Mouse (Mus musculus) urinary bladder, adult 18-20 months (tissue): Measurements from ENCODE around the gene Eno1.

ENCODE experiments used
- DNase-seq, 2 experiments: peaks; one replicate each; pipeline ENCODE4 v3.0.0; 2022; ENCODE audit warnings: low spot score in 2 of 2, mixed read lengths in 2 of 2

Gene Eno1

DNA sequence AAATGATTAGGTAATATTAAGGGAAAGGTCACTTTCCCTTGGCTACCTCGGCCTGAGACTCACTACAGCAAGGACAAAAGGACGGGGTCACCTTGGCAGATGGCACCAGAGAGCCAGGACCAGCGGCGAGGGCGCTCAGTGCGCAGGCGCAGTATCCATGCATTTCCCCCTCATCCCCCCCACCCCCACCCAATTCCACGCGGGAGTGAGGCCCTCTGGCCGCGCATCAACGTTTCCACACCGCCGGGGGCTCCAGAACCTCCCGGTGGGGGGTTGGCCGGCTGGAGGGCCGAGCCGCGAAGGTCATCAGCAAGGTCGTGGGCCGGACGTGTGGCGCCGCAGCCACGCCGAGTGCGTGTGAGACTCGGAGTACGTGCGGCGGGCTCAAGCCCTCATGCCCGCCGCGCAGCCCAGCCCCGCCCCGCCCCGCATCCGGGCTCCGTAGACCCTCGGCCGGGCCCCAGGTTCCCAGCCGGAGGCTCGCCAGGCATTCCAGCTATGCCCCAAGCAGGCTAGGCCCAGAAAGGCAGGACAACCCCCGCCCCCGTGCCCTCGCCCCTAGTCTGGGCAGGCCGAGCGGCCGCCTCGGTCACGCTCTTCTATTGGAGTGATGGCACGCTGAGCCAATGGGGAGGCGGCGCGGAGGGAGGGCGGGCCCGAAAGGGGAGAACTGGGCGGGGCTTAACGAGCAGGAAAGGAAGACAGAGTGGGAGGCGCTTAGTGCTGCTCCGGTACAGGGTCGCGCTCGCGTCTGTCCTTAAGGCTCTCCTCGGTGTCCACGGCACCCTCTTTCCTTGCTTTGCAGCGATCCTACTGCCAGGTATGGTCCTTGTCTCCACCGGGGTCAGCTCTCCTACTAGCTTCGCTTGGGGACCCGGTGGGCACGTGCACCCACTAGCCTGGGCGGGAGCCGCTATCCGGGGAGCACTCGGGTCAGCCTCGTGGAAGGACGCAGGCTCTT lies at the start of gene Eno1:
Eno1 (plus strand) TSS at position 201 of the 961 bp plus-strand sequence.
- DNase-seq = peak; percentile 93 to 96

DNA sequence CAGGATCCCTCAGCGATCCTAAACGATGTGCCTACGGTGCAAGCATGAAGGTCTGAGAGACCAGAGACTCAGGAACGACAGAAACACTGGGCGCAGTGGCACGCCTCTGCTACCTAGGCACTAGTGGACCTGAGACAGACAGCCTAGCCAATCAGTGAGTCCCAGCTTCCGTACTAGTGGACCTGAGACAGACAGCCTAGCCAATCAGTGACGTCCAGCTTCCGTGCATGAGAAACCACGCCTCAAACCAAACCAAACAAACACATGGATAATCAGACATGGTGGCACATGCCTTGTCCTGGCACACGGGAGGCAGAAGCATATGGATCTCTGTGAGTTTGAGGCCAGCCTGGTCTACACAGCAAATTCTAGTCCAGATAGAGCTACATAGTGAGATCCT lies 48.3 kb upstream of the Eno1 start:
- no peak for DNase-seq

DNA sequence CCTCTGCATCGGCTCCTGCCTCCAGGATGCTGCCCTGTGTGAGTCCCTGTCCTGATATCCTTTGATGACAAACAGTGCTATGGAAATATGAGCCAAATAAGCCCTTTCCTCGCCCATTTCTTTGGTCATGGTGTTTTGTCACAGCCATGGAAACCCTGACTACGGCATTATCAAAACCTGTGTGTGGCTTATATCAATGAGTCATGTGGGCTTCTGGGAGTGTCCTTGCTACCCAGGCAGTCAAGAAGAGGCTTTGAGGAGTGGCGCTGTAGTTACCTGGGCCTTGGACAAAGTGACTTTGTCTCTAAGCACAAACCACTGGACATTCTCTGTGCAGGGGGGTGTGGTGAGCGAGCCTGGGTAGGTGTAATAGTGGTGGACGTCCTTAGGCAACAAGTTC lies 44.3 kb upstream of the Eno1 start:
- DNase-seq = no peak

DNA sequence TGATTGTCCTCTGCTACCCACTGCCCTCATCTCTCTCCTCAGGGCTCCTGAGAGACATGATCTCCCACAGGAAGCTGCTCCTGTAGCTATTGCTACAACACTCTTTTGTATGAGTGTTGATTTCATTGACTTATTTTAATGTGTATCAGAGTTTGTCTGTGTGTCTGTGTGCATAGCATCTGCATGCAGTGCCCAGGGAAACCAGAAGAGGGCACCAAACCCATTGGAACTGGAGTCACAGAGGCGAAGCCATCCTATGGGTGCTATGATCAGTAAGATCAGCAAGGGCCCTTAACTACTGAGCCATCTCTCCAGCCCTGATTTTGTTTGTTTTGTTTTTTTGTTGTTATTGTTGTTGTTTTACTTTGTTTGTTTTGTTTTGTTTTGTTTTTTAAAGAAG lies 42.6 kb upstream of the Eno1 start:
- no peak for DNase-seq

DNA sequence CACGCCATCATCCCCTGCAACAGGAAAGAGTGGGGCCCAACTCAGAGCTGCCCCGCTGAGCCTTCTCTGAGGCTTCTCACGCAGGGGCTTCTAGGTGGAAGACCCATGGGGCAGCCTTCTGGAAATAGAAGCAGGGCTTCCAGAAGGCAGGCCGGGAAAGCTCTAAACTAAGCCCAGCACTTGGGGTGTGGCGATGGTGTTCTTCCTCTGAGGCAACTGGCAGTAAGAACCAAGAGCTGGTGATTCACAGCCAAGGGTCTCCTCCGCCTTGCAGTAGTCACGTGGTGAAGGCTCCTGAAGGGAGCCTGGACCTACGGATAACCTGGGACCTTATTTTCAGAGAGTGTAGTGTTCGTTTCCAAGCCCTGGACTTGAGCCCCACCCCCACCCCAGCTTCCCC lies 38.3 kb upstream of the Eno1 start:
- DNase-seq = no peak

DNA sequence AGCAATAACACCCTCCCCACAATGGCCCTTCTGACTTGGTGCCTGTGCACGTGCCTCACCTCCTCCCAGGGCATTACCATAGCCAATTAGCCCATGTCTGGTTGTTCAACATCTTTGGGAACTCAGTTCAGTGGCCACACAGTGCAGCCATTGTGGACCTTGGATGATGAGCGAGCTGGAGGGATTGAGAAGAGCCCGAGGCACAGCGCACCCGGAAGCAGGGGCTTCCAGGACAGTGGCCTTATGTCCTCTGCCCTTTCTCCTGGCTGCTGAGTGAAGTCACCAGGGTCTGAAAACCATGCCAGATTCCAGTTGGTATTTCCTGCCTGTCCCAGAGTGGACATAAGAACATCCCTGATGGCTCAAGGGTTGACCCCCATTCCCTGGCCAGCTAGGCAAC lies 35.3 kb upstream of the Eno1 start, which contains the start of gene Car6:
Car6 (minus strand) TSS at position 101 of the 400 bp plus-strand sequence.
- no peak for DNase-seq

DNA sequence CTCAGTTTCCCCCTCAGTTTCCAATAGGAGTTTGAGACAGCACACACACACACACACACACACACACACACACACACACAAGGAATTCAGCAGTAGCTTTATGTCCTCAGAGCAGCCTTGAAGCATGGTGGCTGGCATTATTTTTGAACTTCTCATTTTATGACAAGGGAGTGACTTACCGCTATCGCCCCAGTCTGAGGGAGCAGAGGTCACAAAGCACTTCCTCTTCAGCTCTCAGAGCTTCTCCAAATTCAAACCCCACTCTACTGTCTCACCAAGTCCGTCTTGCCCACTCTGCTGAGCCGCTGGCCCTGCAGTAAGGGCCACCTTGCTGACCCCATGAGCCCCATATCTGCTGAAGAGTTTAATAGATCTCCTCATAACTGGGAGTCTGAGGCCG lies 33.8 kb upstream of the Eno1 start:
- no peak for DNase-seq

DNA sequence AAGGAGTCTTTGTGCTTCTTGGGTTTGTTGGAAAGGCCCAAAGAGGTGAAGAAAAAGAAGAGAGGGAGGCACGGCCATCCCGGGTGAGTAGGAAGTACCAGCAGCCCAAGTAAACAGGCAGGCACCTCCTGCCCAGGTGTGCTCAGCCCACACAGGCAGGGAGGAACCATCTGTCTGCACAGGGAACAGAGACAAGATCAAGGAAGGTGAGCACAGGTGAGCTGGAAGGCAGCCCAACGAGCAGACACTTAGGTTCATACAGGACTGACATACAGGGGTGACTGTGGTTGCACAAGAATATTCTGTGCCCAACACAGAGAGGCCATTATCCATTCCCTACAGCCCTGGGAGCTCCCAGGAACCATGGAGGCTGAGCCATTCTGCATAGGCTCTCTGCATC lies 31.6 kb upstream of the Eno1 start:
- no peak for DNase-seq

DNA sequence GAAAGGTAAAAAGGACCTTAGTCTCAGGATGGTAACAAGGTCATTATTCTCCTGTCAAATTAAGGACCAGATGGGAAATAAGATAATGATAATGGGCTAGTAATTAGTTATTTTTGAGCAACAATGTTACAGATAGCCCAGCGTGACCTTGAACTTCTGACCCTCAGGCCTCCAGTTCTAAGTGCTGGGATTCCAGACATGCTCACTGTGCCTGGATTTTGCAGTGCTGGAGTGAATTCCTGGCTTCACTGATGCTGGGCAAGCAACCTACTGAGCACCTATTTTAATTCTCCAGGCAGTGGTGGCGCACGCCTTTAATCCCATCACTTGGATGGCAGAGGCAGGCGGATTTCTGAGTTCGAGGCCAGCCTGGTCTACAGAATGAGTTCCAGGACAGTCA lies 26.8 kb upstream of the Eno1 start:
- no peak for DNase-seq

DNA sequence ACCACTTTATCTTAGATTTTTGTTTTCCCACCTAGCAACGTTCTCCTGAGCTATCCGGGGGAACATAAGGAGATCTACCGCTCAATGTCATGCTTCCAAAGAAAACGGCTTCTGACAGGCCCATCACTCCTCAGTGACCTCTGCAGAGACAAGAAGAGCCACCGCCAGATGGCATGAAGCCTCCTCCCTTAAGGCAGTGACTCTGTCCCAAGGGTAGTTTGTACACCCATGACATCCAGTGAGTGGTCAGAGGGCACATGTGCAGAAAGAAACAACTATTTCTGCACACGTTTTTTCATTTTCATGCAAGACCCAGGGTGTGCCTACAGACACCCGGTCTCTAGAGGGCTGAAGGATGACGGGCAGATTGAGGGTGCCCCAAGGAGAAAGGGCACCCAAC lies 26.2 kb upstream of the Eno1 start:
- no peak for DNase-seq

DNA sequence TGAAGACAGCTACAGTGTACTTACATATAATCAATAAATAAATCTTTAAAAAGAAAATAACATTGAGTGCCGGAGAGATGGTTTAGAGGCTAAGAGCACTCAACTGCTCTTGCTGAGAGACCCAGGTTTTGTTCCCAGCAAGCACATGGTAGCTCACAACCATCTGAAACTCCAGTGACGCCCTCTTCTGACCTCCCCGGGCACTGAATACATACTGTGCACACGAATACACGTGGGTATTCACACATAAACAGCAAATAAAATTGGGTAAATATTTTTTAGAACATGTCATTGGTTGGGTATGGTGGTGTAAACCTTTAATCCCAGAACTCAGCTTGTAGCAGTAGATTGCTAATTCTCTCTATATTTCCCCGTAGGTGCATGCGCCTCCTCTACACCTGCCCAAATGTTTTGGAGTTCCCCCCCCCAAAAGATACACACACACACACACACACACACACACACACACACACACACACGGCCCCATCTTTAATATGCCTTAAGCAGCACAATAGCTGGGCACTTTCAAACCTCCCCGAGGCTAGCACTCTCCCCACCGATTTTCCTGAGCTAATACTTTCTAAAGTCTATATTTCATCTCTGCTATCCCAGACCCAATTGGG lies 24.5 kb upstream of the Eno1 start:
- DNase-seq = no peak

DNA sequence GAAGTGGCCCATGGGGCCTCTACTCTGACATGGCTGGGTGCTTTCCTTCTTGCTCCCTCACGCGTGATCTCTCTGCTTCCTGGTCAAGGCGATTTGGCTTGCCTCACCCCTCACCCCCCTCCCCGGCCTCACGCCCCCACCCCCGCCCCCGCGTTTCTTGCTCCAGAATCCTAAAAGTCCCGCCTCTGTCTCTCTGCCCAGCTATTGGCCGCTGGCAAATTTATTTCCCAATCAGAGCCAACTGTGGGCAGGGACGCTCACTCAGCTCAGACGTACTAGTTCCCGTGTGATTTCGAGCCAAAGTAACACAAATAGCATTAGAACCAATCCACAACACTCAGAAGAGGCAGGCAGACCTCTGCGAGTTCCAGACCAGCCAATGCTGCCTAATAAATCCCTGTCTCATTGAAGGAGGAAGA lies 24.0 kb upstream of the Eno1 start:
- DNase-seq = peak; percentile 12 to 22

DNA sequence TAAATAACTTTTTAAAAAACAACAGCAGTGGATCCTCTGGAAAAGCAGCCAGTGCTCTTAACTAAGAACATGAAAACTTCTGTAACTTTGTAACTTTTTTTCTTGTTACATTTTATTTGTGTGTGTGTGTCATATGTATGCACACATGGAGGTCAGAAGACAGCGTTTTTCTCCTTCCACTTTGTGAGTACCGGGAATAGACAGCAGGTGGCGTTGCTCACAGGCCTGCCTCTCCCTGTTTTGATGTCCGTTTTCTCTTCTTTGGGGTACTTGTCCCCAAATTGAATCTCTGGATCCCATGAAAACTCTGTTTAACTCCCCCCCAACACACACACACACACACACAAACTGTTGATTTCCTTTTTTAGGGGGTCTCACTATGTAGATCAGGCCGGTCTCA lies 22.6 kb upstream of the Eno1 start:
- DNase-seq = no peak

DNA sequence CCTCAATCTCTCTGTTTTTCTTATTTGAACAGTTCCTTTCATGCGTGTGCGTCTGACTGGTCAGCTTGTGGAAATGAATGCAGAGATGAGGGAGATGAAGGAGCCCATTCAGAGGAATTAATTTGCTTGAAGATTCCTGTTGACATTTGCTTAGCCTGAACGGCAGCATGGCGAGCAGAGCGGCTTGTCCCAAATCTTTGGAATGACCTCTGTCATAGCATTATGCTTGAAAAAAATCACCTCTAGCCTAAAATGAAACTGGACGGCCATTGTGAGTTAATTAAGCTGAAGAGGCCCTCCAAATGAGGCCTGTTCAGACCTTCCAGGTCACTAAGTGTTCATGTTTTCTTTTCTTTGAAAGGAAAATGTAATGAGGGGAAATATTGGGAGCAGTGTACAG lies 20.1 kb upstream of the Eno1 start:
- DNase-seq = no peak

DNA sequence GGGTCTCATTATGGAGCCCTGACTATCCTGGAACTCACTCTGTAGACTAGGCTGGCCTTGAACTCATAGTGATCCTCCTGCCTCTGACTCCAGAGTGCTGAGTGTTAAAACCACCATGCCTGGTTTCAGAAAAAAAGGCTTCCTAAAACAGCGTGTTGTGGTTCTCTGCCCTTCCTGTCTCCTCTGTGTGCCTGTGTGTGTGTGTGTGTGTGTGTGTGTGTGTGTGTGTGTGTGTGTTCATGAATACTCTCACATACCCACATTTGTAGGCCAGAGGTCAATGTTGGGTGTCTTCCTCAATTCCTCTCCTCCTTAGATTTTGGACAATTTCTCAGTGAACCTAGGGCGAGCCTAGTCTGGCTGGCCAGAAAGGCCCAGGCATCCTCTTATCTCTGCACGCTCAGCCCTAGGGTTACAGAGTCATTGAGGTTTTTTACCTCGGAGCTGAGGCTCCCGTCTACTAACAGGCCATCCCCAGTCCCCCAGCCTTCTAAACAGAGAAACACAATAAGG lies 19.4 kb upstream of the Eno1 start:
- DNase-seq = no peak

DNA sequence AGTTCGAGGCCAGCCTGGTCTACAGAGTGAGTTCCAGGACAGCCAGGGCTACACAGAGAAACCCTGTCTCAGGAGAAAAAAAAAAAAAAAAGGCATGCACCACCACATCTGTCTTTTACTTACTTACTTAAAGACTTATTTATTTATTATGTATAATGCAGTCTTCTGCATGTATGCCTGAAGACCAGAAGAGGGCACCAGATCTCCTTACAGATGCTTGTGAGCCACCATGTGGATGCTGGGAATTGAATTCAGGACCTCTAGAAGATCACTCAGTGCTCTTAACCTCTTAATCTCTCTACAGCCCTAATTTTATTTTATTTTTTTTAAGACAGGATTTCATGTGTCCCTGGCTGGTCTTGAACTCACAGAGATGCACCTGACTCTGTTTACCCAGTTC lies 18.6 kb upstream of the Eno1 start:
- no peak for DNase-seq

DNA sequence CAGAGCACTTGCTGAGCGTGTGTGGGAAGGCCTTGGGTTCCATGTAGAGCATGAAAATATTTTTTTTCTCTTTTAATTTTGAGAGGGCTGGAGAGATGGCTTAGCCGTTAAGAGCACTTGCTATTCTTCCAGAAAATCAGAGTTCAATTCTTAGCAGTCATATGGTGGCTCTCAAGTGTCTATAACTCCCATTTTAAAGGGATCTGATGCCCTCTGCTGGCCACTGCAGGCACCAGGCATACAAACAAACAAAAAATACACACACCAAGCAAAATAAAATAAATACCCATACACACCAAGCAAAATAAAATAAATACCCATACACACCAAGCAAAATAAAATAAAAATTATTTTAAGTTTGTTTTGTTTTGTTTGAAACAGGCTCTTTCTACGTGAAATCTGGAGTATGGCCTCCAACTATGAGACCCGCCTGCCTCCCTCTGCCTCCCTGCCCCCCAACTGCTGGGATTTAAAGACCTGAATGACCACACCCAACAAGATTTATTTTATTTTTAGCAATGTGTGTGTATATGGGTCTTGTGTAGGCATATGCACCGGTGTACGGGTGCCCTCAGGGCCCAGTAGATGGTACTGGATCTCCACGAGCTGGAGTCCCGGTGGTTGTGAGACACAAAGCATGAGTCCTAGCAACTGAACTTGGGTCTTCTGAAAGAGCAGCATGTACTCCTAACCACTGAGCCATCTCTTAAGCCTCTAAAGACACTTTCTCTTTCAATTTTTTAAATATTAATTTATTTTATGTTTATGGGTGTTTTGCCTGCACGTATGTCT lies 16.8 kb upstream of the Eno1 start:
- DNase-seq = peak in 1 of 2 experiments; percentile 38

DNA sequence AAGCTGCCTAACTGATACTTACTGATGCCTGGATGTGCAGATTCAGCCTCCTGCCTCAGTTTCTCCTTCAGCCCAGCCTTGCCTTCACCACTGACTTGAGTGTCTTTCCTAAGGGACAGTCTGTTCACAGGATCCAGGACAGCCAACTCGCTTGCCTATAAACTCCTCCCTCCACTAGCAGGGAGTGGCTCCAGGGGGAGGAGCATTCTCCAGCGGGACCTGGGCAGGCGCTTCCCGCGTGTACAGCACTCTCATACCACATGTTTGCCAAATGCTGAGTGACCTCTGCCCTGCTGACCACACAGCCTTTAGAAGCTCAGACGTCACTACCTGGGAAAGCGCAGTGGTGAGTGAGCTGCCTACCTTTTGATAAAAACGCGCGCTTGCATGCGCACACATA lies 15.9 kb upstream of the Eno1 start:
- DNase-seq = peak; percentile 15 to 21

DNA sequence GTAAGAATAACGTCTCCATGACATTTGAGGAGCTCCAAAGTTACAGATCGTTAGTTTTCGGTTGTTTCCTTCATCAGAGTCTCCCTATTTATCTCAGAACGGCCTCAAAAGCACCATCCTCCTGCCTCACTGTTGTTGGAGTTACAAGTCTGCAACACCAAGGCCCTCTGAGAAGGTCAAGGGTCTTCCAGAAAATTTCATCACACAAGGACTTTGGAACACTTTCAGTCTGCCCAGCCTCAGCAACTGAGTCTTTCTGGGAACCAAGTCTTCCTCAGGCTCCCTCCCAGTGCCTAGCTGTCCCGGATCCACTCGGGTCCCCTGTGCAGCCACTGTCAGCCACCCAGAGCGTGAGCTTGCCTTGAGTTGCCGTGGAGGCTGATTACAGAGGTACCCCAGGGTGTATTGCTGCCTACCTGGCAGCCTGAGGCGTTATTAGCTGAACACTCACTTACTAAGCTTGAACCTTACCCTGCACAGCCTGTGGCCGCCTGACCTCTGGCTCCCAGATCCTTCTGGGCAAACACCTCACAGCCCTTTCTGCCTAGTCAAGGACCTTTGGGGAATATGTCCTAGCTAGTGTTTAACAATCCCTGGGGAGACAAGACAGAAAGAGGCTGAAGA lies 15.4 kb upstream of the Eno1 start:
- no peak for DNase-seq

DNA sequence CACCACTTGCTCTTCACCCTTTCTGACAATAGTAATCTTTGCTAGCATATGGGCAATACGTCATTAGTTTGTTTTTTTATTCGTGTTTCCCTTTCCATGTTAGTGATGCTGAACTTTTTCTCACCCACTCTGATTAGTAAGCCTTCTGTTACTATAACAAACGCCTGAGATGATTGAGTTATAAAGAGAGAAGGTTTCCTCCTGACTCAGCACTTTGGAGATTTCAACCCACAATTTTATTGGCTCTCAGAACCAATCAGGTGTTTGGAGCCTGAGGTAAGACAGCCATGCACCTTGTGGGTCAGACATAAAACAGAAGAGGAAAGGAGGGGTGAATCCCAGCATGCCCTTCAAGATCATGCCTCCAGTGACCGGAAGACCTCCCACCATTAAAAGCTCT lies 12.7 kb upstream of the Eno1 start:
- DNase-seq = no peak

DNA sequence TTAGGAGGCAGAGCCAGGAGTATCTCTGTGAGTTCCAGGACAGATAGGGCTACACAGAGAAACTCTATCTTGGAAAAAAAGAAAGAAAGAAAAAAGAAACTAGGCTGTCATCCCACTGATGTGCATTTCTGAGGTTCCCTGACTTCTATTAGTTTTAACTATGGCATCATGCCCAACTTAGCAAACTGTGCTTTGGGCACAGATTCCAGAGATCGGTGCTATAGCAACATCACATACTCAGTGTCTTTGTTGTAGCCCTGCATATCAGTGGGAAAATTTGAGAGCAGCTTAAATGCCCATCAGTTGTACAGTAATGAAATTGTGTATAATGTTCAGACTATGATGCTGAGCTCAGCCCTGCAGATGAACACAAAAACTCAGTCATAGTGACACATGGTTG lies 10.8 kb upstream of the Eno1 start:
- no peak for DNase-seq
